Mouse (Mus musculus) cerebellum, adult 11 months (tissue): ENCODE results near the gene Zbtb26.

Source experiments
- DNase-seq: peaks from one replicate; pipeline ENCODE4 v3.0.0; 2022

Gene Zbtb26

GRCm38 (mm10) chr2:37442611-37443591 is at the start of gene Zbtb26, which contains the start of the genes Zbtb6 and Rabgap1:
Gene Zbtb26 (minus strand): TSS chr2:37443135.
Gene Zbtb6 (minus strand): TSS chr2:37443171.
Gene Rabgap1 (plus strand): TSS chr2:37443279.
- DNase-seq = peak; percentile 91

- DNase-seq = no peak
Observed at GRCm38 (mm10) chr2:37488956-37489355, 46.0 kb upstream of the Zbtb26 start.

DNA sequence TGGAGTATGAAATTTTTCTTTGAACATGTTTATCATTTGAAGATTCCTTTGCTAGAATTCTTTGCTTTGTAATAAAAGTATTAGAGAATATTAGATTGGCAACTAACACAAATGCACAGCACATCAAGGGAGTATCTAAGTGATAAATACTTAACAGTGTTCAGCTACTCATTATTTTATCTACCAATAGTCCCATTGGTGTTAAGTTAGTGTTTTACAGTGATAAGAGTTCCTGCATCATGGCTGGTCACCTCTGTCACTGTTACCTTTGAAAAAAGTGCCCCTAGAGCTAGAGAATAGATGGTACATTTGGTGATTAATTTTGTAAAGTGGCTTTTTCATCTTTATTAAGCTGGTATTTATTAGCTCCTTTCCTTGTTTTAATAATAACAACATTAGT is 43.5 kb upstream of the Zbtb26 start:
- no peak for DNase-seq

GRCm38 (mm10) chr2:37485370-37485769 is 42.4 kb upstream of the Zbtb26 start:
- DNase-seq = no peak

GRCm38 (mm10) chr2:37484165-37484564 is 41.2 kb upstream of the Zbtb26 start:
- DNase-seq = no peak

DNA sequence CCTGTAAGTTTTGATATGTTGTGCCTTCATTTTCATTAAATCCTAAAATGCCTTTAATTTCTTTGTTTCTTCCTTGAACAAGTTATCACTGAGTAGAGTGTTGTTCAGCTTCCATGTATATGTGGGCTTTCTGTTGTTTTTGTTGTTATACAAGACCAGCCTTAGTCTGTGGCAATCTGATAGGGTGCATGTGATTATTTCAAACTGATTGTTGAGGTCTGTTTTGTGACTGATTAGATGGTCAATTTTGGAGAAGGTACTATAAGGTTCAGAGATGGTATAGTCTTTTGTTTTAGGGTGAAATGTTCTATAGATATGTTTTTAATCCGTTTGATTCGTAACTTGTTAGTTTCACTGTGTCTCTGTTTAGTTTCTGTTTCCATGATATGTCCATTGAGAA is 37.1 kb upstream of the Zbtb26 start:
- no peak for DNase-seq

DNA sequence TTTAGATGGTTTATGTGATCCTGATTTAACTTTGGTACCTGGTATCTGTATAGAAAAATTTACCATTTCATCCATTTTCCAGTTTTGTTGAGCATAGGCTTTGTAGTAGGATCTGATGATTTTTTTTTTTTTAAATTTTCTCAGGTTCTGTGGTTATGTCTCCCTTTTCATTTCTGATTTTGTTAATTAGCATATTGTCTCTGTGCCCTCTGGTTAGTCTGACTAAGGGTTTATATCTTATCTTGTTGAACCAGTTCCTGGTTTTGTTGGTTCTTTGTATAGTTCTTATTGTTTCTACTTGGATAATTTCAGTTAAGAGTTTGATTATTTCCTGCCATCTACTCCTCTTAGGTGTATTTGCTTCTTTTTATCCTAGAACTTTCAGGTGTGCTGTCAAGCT is 36.6 kb upstream of the Zbtb26 start:
- DNase-seq = no peak

DNA sequence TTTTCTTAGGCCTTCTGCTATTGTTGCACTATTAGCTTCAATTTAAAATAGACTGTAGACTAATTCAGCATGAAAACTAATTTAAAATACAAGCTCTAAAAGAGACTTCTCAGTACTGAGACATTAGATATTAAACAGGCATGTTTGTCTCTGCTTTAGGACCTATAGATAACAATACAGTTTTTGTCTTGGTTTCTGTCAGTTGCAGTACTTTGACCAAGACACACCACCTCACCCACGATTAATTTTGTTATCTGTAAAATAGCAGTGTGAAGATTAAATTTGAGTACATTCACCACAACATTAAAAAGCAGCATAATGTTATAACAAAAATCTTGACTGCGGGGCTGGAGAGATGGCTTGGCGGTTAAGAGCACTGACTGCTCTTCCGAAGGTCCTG is 23.3 kb upstream of the Zbtb26 start:
- DNase-seq = no peak

DNA sequence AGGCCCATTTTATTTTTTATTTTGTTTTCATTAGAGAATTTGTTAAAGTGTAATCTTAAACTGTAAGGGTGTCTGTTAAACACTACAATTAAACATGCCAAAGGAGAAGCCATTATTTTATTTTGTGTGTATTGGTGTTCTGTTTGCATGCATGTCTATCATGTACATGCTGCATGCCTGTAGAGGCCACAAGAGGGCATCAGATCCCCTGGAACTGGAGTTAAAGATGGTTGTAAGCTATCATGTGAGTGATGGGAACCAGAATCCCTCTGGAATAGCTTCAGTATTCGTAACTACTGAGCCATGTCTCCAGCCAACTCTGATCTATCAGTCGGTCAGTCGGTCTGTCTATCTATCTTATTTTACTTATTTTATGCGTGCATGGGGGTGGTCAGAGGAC is 17.8 kb upstream of the Zbtb26 start:
- no peak for DNase-seq

GRCm38 (mm10) chr2:37452376-37452760 is 9.4 kb upstream of the Zbtb26 start:
- DNase-seq = peak; percentile 35

- peak; percentile 92 for DNase-seq
Observed at GRCm38 (mm10) chr2:37451667-37452375, 8.9 kb upstream of the Zbtb26 start.

DNA sequence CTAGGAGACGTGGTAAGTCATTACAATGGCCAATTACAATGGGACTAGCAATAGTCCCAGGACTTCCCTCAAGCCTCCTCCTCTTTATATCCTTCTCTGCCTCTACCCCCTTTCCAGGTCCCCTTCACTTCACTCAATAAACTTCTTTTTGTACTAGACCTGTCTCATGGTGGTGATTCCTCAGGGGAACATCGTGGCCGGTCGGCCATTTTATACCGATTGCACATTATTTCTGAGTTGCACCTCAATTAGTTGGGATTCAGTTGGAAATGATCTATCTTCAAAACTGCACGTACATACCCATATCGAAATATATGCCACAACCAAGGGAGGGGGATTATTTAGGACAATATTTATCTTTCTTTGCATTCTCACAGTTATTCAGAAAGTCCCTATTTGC is 11.3 kb downstream of the Zbtb26 start:
- no peak for DNase-seq

- DNase-seq = peak; percentile 79
Observed at GRCm38 (mm10) chr2:37430593-37431464, 12.1 kb downstream of the Zbtb26 start.

- DNase-seq = no peak
Observed at GRCm38 (mm10) chr2:37423671-37424070, 19.3 kb downstream of the Zbtb26 start.

DNA sequence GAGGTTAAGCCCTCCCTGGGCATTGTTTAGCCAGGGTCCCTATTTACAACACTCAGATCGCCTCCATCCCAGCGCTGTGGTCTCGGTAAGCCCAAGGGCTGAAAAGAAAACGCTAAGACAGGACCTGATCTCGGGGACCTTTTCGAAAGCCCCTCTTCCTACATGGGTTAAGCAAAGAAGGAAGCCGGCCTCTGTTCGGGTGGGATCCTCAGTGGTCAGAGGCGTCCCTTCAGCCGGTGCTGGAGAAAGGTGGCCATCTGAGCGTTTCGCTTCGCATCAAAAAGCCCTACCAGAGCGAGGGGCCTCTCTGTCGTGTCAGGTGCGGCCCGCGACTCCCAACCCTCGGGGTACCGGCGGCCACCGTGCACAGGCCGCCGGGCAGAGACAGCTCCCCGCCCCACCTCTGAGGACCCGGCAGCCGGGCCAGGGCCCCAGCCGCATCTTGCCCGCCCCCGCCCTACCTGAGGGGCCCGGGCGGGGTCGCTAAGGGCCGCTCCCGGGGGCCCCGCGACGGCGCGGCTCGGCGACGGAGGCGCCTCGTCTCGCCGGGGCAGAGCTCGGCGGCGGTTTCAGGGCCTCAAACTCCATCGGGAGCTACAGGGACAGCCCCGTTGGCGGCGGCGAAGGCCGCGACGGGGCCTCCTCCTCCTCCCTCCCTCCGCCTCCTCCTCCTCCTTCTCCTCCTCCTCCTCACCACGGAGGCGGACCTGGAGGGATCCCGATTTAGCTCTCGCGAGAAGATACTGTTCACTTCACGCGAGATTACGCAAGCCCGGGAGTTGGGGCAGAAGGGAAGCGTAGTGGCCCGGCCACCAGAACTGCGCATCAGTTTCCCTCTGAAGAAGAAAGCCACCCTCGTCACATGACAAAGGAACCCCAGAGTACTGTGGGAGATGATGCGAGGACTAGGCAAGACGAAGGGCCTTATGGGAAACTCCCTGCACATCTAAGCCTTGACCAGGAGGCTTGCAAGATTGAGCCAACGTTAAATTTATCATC is 20.3 kb downstream of the Zbtb26 start, which contains the start of gene Rc3h2:
Gene Rc3h2, minus strand, starts transcription at position 598 of the 999 bp plus-strand sequence.
- DNase-seq = peak; percentile 94

DNA sequence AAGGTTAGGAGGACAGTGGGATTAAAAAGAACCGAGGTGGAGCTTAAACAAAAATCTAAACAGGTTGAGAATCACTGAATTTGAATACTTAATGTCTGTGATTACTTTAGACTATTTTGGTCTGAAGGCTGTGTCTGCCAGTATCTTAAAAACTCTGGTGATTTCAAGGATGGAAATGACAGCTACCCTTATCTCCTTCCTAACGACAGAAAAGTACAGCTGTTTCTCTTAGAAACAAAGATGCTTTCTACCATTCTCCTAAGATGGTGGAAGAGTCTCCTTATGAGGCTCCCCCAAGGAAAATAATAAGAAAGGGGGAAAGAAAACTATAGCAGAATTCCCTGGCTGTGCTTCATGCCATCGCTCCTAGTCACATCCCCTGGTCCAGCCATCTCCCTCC is 21.0 kb downstream of the Zbtb26 start:
- no peak for DNase-seq

GRCm38 (mm10) chr2:37395539-37395938 is 47.4 kb downstream of the Zbtb26 start:
- no peak for DNase-seq

DNA sequence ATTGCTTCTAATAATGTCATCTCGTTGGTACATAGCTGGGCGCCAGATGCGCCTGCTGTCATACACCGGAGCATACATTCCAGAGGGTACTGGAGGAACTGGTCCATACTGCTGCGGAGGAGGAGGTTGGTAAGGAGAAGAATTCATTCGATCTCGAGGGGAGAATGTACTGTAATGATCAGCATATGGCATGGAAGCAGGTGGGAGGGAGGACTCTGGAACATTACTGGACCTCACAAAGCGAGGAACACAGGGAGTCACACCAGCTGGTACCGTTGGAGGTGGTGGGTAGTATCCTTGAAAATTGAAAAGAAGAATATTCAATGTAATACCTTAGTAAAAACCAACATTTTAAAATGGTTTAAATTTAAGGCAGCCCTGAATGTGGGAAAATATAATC is 60.0 kb downstream of the Zbtb26 start:
- no peak for DNase-seq
